Mouse (Mus musculus): ENCODE results near the gene Adh4.
A peak's percentile ranks its signal among the peaks of the same experiment; 100 is the strongest.
"Not testable (repeated sequence)": the region's sequence is repeated elsewhere in the genome, so short reads cannot be mapped to it uniquely, and the experiment has no call there.

Gene Adh4

GRCm38 (mm10) chr3:138443465-138443771 is 28.2 kb downstream of the Adh4 start:
- DNase-seq (ENCODE audit: low read depth, low spot score) = no peak

DNA sequence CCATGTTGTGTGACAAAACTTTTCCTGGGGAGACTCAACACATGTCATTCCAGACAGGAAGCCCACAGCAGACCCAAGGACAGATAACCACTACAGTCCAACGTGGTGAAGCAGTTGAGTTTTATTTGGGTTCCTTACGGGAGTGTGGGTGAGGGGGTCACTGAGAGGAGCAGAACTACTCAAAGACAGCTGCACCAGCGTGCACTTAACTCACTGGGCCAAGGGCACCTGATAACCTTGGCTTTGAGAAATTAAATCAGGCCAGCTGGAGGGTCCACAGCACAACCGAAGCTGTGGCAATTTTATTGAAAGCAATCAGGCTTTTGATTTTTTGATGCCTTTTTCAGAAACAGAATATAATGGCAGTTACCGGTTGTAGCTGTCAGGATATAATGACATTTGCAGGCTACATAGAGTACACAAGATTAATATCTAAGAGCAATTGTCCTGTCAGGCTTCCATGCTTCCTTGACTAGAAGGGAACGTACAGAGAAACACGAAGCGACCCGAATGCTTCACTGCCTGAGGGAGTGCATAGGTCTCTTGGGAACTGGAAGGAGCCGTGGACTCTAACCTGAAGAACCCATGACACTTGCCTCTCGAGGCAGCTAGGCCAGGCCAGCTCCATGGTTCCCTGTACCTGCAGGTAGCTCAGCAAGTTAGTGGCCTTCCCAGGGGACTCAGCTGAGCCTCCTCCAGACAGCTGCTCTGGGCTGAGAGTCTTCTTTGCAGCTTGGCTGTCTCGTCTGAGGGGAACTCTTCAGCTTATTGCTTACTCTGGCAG is 33.0 kb downstream of the Adh4 start:
- no peak for DNase-seq (ENCODE audit: low read depth, low spot score)

- no peak for DNase-seq (ENCODE audit: low read depth, low spot score)
Measured at GRCm38 (mm10) chr3:138452169-138452568, 36.9 kb downstream of the Adh4 start.

DNA sequence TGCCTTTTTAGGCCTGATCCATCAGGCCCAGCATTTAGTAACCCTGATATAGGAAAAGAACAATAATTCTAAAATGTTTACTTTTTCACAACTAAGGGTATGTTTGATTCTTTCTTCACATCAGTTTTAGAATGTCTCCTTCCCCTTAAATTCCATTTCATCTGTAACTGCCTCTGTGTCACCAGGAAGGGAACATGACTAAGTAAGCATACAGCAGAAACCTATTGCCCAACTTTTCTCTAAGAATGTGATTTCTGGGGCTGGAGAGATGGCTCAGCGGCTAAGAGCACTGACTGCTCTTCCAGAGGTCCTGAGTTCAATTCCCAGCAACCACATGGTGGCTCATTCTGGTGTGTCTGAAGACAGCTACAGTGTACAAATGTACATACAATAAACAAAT is 39.0 kb downstream of the Adh4 start:
- DNase-seq (ENCODE audit: low read depth, low spot score) = no peak

DNA sequence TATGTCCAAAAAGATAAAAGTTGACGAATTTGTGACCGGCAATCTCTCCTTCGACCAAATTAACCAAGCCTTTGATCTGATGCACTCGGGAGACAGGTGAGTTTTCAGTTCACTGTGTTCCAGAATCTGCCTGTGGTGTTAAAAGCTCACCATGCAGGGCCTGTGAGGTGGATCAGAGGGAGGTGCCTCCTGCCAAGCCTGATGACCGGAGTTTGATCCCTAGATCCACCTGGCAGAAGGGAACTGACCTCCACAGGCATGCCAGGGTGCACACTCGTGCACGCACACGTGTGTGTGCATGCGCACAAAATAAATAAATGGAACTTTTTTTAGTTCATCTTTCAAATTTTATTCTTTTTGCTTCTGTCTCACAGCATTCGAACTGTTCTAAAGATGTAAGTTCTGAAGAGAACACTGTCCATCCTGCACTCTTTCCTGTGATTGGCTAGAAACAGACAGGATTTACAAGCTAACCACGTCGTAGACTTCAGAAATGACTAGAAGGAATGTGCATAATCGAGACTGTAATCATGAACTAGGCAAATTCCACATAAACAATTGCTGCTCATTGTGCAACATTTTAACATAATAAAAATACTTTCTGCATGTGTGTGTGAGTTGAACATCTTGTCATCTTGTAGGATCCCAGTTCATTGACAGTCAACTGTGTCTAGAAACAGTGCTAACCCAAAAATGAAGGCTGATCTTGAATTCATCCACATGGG is 39.6 kb downstream of the Adh4 start:
- no peak for DNase-seq (ENCODE audit: low read depth, low spot score)

DNA sequence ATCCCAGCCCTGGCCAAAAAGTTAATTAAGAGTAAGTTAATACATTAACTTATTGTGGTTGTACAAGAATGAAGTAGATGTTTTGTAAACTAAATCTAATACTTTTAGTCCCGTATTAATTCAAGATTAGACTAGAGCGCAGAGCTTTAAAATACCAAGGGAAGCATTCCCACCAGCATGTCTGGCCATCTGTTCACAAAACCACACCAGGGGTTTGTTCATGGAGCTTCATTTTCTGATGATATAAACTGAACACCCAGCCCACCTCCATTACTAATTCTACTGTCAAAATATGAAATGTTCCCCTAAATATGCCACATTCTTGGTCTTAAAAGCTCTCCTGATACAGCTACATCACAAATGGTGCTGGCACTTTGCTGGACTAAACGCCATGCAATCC is 43.2 kb downstream of the Adh4 start:
- DNase-seq (ENCODE audit: low read depth, low spot score) = no peak

DNA sequence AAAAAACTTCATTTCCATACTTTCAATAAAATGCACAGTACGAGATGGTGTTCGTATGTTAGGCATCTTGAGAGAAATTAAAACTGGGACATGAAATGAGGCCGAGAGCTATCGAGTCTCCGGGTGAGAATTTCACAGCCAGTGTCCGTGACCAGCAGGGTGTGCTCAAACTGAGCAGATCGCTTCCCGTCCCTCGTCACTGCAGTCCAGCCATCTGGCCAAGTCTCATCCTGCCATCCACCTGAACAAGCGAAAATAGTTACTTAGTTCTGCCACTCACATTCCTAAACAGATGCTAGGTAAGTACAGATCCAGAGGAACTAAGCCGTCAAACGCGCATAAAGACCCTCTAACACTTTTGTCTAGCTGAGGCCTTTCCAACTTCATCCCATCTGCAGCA is 45.0 kb downstream of the Adh4 start:
- no peak for DNase-seq (ENCODE audit: low read depth, low spot score)

DNA sequence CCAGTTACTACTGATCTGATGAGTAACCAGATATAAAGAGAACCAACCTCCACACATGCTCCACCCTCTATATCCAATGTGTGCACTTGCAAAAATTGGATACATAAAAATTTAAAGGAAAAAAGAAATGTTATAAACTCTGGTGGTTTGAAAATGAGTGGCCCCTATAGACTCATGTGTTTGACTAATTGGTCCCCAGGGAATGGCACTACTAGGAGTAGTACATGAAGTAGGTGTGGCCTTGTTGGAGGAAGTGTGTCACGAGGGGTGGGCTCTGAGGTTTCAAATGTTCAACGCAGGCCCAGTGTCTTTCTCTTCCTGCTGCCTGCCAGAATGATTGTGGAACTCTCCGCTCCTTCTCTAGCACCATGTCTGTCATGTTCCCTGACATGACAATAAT is 46.6 kb downstream of the Adh4 start:
- DNase-seq (ENCODE audit: low read depth, low spot score) = no peak

DNA sequence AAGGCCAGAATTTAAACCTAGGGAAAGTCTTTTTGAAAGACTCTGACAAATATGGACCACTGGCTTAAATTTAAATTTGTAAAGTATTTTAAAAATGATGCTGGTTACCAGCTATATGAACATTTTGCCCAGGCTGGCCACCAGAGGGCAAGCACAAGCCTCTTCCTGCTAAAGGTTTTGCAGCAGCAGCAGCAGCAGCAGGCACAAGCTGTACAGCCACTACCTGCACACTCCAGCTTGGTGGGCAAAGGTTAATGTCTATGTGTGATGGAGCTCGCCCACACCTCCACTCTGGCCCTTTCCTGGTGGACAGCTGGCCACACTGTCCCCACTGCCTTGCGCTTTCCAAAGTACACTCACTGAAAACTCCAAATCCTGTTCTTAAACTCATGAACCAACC is 47.9 kb downstream of the Adh4 start:
- peak; percentile 46 for DNase-seq (ENCODE audit: low read depth, low spot score)

DNA sequence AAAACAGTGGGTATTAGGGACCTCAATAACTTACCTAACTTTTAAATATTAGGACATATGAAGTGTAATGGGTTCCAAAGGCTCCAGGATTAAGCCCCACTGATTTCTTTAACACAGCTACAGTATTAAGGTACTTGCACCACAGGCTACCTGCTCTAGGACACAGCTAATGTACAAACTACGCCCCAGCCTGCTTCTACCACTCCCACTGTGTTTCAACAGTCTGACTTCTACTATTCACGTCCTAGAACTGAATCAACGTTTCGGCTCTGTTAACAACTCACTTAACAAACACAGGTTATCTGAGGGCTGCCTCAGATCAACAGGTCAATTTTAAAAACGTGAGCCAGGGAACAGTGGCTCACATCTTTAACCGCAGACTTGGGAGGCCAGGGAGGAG is 48.5 kb downstream of the Adh4 start:
- no peak for DNase-seq (ENCODE audit: low read depth, low spot score)

DNA sequence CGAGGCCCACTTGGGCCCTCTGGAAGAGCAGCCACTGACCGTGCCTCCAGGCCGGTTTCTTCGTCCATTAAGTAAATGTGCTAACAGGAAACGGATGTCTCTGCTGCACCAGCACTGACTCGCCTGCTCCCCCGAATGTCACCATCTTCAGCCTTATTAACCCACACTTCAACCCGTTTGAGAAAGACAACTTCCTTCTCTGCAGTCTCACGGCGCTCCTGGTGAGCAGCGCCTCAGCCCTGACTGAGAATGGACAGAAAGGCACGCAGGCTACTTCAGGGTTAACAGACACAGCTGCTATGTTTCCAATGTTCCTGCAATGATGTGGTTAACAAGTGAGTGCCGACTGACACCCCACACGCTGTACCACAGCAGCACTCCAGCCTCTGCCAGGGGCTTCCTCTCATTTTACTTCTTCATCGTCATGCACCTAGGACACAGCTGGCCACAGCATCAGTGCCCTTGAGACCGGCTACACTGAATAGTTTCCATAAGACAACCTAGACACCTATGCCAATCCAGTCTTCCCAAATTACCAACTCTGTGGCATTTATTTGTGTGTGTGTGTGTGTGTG is 49.4 kb downstream of the Adh4 start:
- DNase-seq (ENCODE audit: low read depth, low spot score) = no peak

GRCm38 (mm10) chr3:138466656-138467055 is 51.4 kb downstream of the Adh4 start:
- not testable (repeated sequence) for DNase-seq (ENCODE audit: low read depth, low spot score)

GRCm38 (mm10) chr3:138471066-138471465 is 55.8 kb downstream of the Adh4 start:
- DNase-seq (ENCODE audit: low read depth, low spot score) = no peak

GRCm38 (mm10) chr3:138479489-138479888 is 64.2 kb downstream of the Adh4 start:
- no peak for DNase-seq (ENCODE audit: low read depth, low spot score)

Measured in CD4-positive helper T cell, adult 2 months (primary cell).